Mouse (Mus musculus) liver, embryonic 14.5 days (tissue): ENCODE measurements around the gene Slc38a2. TPM values are rescaled to one million over a fixed set of nuclear protein-coding genes. Genes with fewer than 3 reads are reported as not detected.

Source experiments
- ATAC-seq: fragments of 200-750 bp; cut with Nextera tagmentation; 2 replicates; pipeline ENCODE4 v1.8.0; 2017; ENCODE audit warnings: moderate number of reproducible peaks, mild to moderate bottlenecking, moderate library complexity; ENCODE audit not compliant: insufficient read depth
- DNase-seq, 3 experiments: peaks; one replicate each; pipeline ENCODE4 v3.0.0-alpha.2; 2012 to 2013; ENCODE audit warnings: low read depth in 3 of 3, low spot score in 3 of 3
- H3K27ac ChIP-seq: fragments of 300-500 bp; sonication (generic); 2 replicates; pipeline ENCODE4 v1.5.1; 2014; ENCODE audit warnings: moderate library complexity, mild to moderate bottlenecking, control low read depth, inconsistent platforms
- H3K27me3 ChIP-seq: fragments of 300-500 bp; sonication (generic); 2 replicates; pipeline ENCODE4 v1.6.1; 2014; ENCODE audit warnings: mild to moderate bottlenecking, low read length, moderate library complexity; ENCODE audit not compliant: control insufficient read depth, insufficient read depth
- H3K36me3 ChIP-seq: fragments of 300-500 bp; sonication (generic); replicated peaks from 2 replicates; pipeline ENCODE4 v1.6.1; 2014; ENCODE audit warnings: low read depth; ENCODE audit not compliant: control insufficient read depth, insufficient read depth
- H3K4me1 ChIP-seq, 2 experiments: fragments of 200-500 bp in 1 of 2; fragments of 300-500 bp in 1 of 2; sonication (generic) in 1 of 2; replicated peaks; 2 replicates each; pipeline ENCODE4 v1.6.1; 2012 to 2014; ENCODE audit warnings: antibody characterized with exemption in 1 of 2, inconsistent platforms in 1 of 2, low read length in 1 of 2; ENCODE audit not compliant: control insufficient read depth in 2 of 2, insufficient read depth in 2 of 2
- H3K4me2 ChIP-seq: fragments of 300-500 bp; sonication (generic); 2 replicates; pipeline ENCODE4 v1.6.1; 2014; ENCODE audit warnings: low read depth, mild to moderate bottlenecking, control low read depth, moderate library complexity
- H3K4me3 ChIP-seq, 2 experiments: fragments of 200-500 bp in 1 of 2; fragments of 300-500 bp in 1 of 2; sonication (generic) in 1 of 2; 2 replicates each; pipeline ENCODE4 v1.5.1; 2012 to 2014; ENCODE audit warnings: low read depth in 2 of 2, low read length in 2 of 2, mild to moderate bottlenecking in 2 of 2, control low read depth in 1 of 2, inconsistent platforms in 1 of 2, moderate library complexity in 1 of 2; ENCODE audit not compliant: insufficient read depth in 1 of 2
- H3K9ac ChIP-seq: fragments of 300-500 bp; sonication (generic); replicated peaks from 2 replicates; pipeline ENCODE4 v1.6.1; 2014; ENCODE audit warnings: mild to moderate bottlenecking, control low read depth, moderate library complexity
- H3K9me3 ChIP-seq: fragments of 300-500 bp; sonication (generic); 2 replicates; pipeline ENCODE4 v1.6.1; 2016; ENCODE audit warnings: low read length, mixed read lengths; ENCODE audit not compliant: control insufficient read depth
- CTCF ChIP-seq: IDR thresholded peaks from 2 replicates; pipeline ENCODE4 v1.5.1; 2016; ENCODE audit warnings: antibody characterized with exemption, low read depth, control low read depth
- EP300 ChIP-seq: IDR thresholded peaks from 2 replicates; pipeline ENCODE4 v1.6.1; 2016; ENCODE audit warnings: antibody characterized with exemption, low read depth
- WGBS: fragments of 180-500 bp; shearing (Covaris S2); extraction: QIAGEN DNeasy Blood & Tissue Kit; methylation state at CpG from one replicate; pipeline ENCODE4 v1.1.7; 2014; ENCODE audit not compliant: insufficient replicate concordance; 5-methylcytosine and 5-hydroxymethylcytosine counted together
- polyA plus RNA-seq, 2 experiments: library from polyadenylated mRNA; depleted of rRNA in 1 of 2; stranded (reverse) in 1 of 2; unstranded in 1 of 2; fragments of >200 nt; fragmentation: Nextera tagmentation in 1 of 2; extraction: Ambion mirVana in 1 of 2; gene quantifications; 2 replicates each; pipeline versions ENCODE4 v1.2.1 to v1.2.3; 2012 to 2014

The Slc38a2 gene
- polyA plus RNA-seq, 2 experiments = 19.9 to 28.8 TPM

DNA sequence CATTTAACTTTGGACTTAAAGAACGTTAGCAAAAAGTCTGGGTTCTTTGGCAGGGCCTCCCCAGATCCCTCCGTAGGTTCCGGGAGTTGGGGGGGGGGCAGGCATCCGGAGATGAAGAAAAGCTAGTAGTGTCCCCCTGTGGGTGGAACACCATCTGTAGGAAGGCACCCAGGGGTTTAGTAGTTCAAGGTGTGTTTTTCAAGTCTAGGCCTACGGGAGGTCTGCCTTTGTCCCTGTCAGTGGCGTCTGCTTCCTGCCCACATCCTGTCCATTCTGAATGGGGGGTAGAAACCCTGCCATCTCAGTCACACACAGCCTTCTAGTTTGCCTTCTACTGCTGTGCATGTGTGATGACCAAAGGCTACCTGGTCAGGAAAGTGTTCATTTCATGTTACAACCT lies 20.6 kb upstream of the Slc38a2 start:
- WGBS = 41% methylated on average over 6 of the region's 6 CpGs
- H3K9me3 ChIP-seq = no peaks in the 10 kb centered on the region
- no peak overlapping the region for H3K9ac ChIP-seq
- no peak overlapping the region for H3K4me3 ChIP-seq
- DNase-seq = no peak
- H3K4me2 ChIP-seq = no peak overlapping the region
- no peak overlapping the region for H3K27ac ChIP-seq
- ATAC-seq = no peak
- no peaks in the 10 kb centered on the region for H3K36me3 ChIP-seq
- H3K4me1 ChIP-seq = peaks cover 0 to 14% of the 10 kb centered on the region in 2 experiments; a peak in 2 of 4 replicates
- H3K27me3 ChIP-seq = no peaks in the 10 kb centered on the region
- TF ChIP-seq EP300 (no peak), CTCF (no peak)

DNA sequence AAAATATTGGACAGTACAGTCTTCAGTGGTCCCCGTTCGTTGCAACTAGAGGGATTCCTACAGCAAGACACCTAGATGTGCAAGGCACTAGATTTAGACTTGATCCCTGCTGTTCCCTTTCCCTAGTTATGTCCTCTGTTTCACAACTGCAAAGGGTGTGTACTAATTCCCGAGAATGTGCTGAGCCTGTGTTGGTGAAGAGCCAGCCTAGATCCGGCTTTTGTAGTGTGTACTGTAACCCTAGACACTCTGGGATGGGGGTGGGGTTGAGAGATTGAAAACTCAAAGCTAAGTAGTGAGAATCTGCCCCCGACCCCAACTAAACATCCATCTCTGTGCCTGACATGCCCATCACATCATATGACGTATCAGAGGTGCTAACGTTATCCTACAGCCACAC lies 18.9 kb upstream of the Slc38a2 start:
- 66% methylated on average over 7 of the region's 7 CpGs for WGBS
- Histone ChIP-seq H3K27me3 (no peaks in the 10 kb centered on the region), H3K4me1 (peaks cover 0 to 14% of the 10 kb centered on the region in 2 experiments; a peak in 3 of 4 replicates), H3K36me3 (no peaks in the 10 kb centered on the region), H3K4me3 (no peak overlapping the region), H3K4me2 (no peak overlapping the region), H3K9ac (no peak overlapping the region), H3K9me3 (no peaks in the 10 kb centered on the region), H3K27ac (no peak overlapping the region)
- TF ChIP-seq EP300 (no peak), CTCF (no peak)
- DNase-seq (no peak), ATAC-seq (no peak)

GRCm38 (mm10) chr15:96717181-96717580 lies 17.7 kb upstream of the Slc38a2 start:
- WGBS = 60% methylated on average over 3 of the region's 3 CpGs
- no peak overlapping the region for H3K4me3 ChIP-seq
- H3K9me3 ChIP-seq = no peaks in the 10 kb centered on the region
- H3K27me3 ChIP-seq = no peaks in the 10 kb centered on the region
- H3K9ac ChIP-seq = no peak overlapping the region
- peaks cover 0 to 14% of the 10 kb centered on the region in 2 experiments; a peak in 3 of 4 replicates for H3K4me1 ChIP-seq
- DNase-seq (no peak), ATAC-seq (no peak)
- TF ChIP-seq EP300 (no peak), CTCF (no peak)
- H3K36me3 ChIP-seq = no peaks in the 10 kb centered on the region
- H3K27ac ChIP-seq = no peak overlapping the region
- H3K4me2 ChIP-seq = no peak overlapping the region

DNA sequence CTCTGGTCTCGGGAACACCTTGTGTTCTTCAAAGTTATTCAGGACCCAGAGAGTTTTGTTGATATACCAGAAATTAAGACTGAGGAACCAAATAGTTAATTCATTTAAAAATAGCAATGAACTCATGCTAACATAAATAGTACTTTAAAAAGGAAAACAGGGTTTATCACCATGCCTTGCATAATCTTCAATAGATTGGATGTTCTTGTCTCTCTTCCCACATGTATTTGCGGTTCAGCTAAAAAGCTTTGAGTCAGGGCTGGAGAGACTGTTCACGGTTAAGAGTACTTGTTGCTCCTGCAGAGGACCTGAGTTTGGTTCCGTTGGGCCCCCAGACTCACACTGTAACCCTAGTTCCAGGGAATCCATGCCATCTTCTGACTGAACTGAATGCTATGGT lies 16.8 kb upstream of the Slc38a2 start:
- no peak overlapping the region for H3K4me3 ChIP-seq
- H3K27ac ChIP-seq = no peak overlapping the region
- H3K36me3 ChIP-seq = no peaks in the 10 kb centered on the region
- H3K9me3 ChIP-seq = no peaks in the 10 kb centered on the region
- ATAC-seq (no peak), DNase-seq (no peak)
- no peak overlapping the region for H3K4me2 ChIP-seq
- H3K4me1 ChIP-seq = peaks cover 0 to 12% of the 10 kb centered on the region in 2 experiments
- H3K9ac ChIP-seq = no peak overlapping the region
- H3K27me3 ChIP-seq = no peaks in the 10 kb centered on the region
- no peak for TF ChIP-seq CTCF
- TF ChIP-seq EP300 = no peak
- 60% methylated on average over 4 of the region's 4 CpGs for WGBS

GRCm38 (mm10) chr15:96715692-96716080 lies 16.2 kb upstream of the Slc38a2 start:
- no peak overlapping the region for H3K27ac ChIP-seq
- no peaks in the 10 kb centered on the region for H3K36me3 ChIP-seq
- H3K9ac ChIP-seq = no peak overlapping the region
- TF ChIP-seq CTCF (no peak), EP300 (no peak)
- H3K9me3 ChIP-seq = no peaks in the 10 kb centered on the region
- WGBS = 69% methylated on average over 7 of the region's 7 CpGs
- H3K27me3 ChIP-seq = no peaks in the 10 kb centered on the region
- no peak overlapping the region for H3K4me3 ChIP-seq
- peaks cover 4 to 17% of the 10 kb centered on the region in 2 experiments for H3K4me1 ChIP-seq
- H3K4me2 ChIP-seq = no peak overlapping the region
- no peak for DNase-seq
- ATAC-seq = no peak
